Mouse (Mus musculus) retina, postnatal 1 day (tissue): ENCODE measurements around the gene Rassf10.
"Not testable (repeated sequence)": the region's sequence is repeated elsewhere in the genome, so short reads cannot be mapped to it uniquely, and the experiment has no call there.

ENCODE experiments used
- DNase-seq: peaks from one replicate; pipeline ENCODE4 v3.0.0-alpha.2; 2012

Rassf10 gene

GRCm38 (mm10) chr7:112953777-112954291, at the start of gene Rassf10:
TSS of gene Rassf10 (plus strand) at chr7:112953962.
- peak; percentile 78 for DNase-seq

GRCm38 (mm10) chr7:112906848-112907247, 46.9 kb upstream of the Rassf10 start:
- no peak for DNase-seq

- peak; percentile 62 for DNase-seq
Observed at GRCm38 (mm10) chr7:112907468-112907867, 46.3 kb upstream of the Rassf10 start.

GRCm38 (mm10) chr7:112909164-112909563, 44.6 kb upstream of the Rassf10 start:
- DNase-seq, result no peak

- DNase-seq, result no peak
Observed at GRCm38 (mm10) chr7:112912969-112913368, 40.8 kb upstream of the Rassf10 start.

- DNase-seq, result no peak
Observed at GRCm38 (mm10) chr7:112915571-112915970, 38.2 kb upstream of the Rassf10 start.

- DNase-seq, result no peak
Observed at GRCm38 (mm10) chr7:112917613-112918278, 36.0 kb upstream of the Rassf10 start.

- DNase-seq, result peak; percentile 50
Observed at GRCm38 (mm10) chr7:112918279-112918991, 35.3 kb upstream of the Rassf10 start.

- peak; percentile 79 for DNase-seq
Observed at GRCm38 (mm10) chr7:112919845-112920244, 33.9 kb upstream of the Rassf10 start.

- DNase-seq, result peak; percentile 42
Observed at GRCm38 (mm10) chr7:112922801-112923200, 31.0 kb upstream of the Rassf10 start.

- DNase-seq, result no peak
Observed at GRCm38 (mm10) chr7:112923712-112924111, 30.1 kb upstream of the Rassf10 start.

GRCm38 (mm10) chr7:112930669-112931068, 23.1 kb upstream of the Rassf10 start:
- DNase-seq, result no peak

GRCm38 (mm10) chr7:112935876-112936275, 17.9 kb upstream of the Rassf10 start:
- DNase-seq, result not testable (repeated sequence)

GRCm38 (mm10) chr7:112937089-112937488, 16.7 kb upstream of the Rassf10 start:
- no peak for DNase-seq

GRCm38 (mm10) chr7:112938959-112939358, 14.8 kb upstream of the Rassf10 start:
- no peak for DNase-seq

- no peak for DNase-seq
Observed at GRCm38 (mm10) chr7:112942567-112942966, 11.2 kb upstream of the Rassf10 start.

GRCm38 (mm10) chr7:112943056-112943455, 10.7 kb upstream of the Rassf10 start:
- DNase-seq, result no peak

GRCm38 (mm10) chr7:112946706-112947105, 7.1 kb upstream of the Rassf10 start:
- DNase-seq, result no peak

- DNase-seq, result peak; percentile 60
Observed at GRCm38 (mm10) chr7:112954351-112955102, 765 bp downstream of the Rassf10 start.

GRCm38 (mm10) chr7:112955103-112955827, 1.5 kb downstream of the Rassf10 start:
- DNase-seq, result peak; percentile 52

GRCm38 (mm10) chr7:112955955-112956354, 2.2 kb downstream of the Rassf10 start:
- DNase-seq, result no peak

- no peak for DNase-seq
Observed at GRCm38 (mm10) chr7:112956961-112957360, 3.2 kb downstream of the Rassf10 start.

GRCm38 (mm10) chr7:112957630-112958029, 3.9 kb downstream of the Rassf10 start:
- no peak for DNase-seq
